In the genomic region with DNA sequence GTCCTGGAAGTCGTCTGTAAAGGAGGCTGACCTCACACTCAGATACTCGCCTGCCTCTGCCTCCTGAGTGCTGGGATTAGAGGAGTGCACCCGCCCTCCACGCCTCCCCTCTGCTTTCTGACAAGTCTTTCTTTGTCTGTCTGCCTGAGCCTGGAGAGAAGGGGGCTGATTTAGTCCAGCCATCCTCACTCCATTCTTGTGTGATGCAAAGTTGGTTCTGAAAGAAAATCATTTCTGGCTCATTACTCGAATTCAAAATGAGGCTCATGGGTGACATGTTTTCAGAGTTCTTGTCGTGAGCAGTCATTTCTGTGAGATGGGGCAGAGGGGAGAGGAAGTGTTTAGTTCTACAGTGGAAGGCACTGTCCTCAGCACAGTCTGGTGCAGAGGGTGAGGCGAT, we compare ENCODE assay signal across 13 mouse cellular contexts. TPM values are rescaled to one million over a fixed set of nuclear protein-coding genes. Genes with fewer than 3 reads are reported as not detected.
A peak's percentile ranks its signal among the peaks of the same experiment; 100 is the strongest.
DNase-seq lines count a peak whose midpoint lies in the region; ATAC-seq lines count a peak whose summit lies in the region.
"Had no signal": no experiment of that assay in that cellular context is flagged by ENCODE, and none has a peak within 500 bp of the region (broad histone marks: within the 10 kb centered on the region; RNA-seq: fewer than 3 reads in every experiment).

No protein-coding gene starts in this region.

- H3K9ac ChIP-seq in forebrain, embryonic 11.5 days (ENCODE audit: low read length), result no peak overlapping the region
- H3K9ac ChIP-seq in forebrain, embryonic 15.5 days (replicated peaks), result no peak overlapping the region
- no peak overlapping the region for H3K9ac ChIP-seq in midbrain, embryonic 14.5 days (replicated peaks; ENCODE audit: low read length)
- H3K9ac ChIP-seq in midbrain, embryonic 15.5 days, result no peak overlapping the region
- H3K9ac ChIP-seq: embryonic facial prominence, embryonic 12.5 days had no signal

- H3K27ac ChIP-seq in forebrain, embryonic 11.5 days (ENCODE audit: low read depth, low read length), result no peak overlapping the region
- no peak overlapping the region for H3K27ac ChIP-seq in forebrain, embryonic 15.5 days (replicated peaks)
- no peak overlapping the region for H3K27ac ChIP-seq in midbrain, embryonic 14.5 days (replicated peaks; ENCODE audit: low read depth, low read length)
- H3K27ac ChIP-seq in midbrain, embryonic 15.5 days, result no peak overlapping the region
- H3K27ac ChIP-seq: embryonic facial prominence, embryonic 12.5 days had no signal

- peaks cover 6% of the 10 kb centered on the region; the same call in 1 of the 2 replicates for H3K4me1 ChIP-seq in forebrain, embryonic 11.5 days (replicated peaks; ENCODE audit: control insufficient read depth, insufficient read depth, low read length)
- H3K4me1 ChIP-seq in forebrain, embryonic 15.5 days, result peaks cover 25% of the 10 kb centered on the region
- H3K4me1 ChIP-seq in midbrain, embryonic 14.5 days (ENCODE audit: control insufficient read depth, insufficient read depth, low read length), result peaks cover 14% of the 10 kb centered on the region; the same call in 1 of the 2 replicates
- H3K4me1 ChIP-seq in midbrain, embryonic 15.5 days, result peaks cover 15% of the 10 kb centered on the region

- ATAC-seq in forebrain, embryonic 11.5 days (replicated peaks; ENCODE audit: low FRiP score), result peak; percentile 74
- no peak for ATAC-seq in forebrain, embryonic 15.5 days (replicated peaks)
- ATAC-seq in midbrain, embryonic 14.5 days (ENCODE audit: low FRiP score, low TSS enrichment), result no peak
- no peak for ATAC-seq in midbrain, embryonic 15.5 days (replicated peaks)
- ATAC-seq: Patski had no signal

- H3K36me3 ChIP-seq in forebrain, embryonic 11.5 days (ENCODE audit: control insufficient read depth, insufficient read depth, low read length), result no peaks in the 10 kb centered on the region
- no peaks in the 10 kb centered on the region for H3K36me3 ChIP-seq in forebrain, embryonic 15.5 days
- H3K36me3 ChIP-seq in midbrain, embryonic 14.5 days (ENCODE audit: control insufficient read depth, insufficient read depth, low read length), result no peaks in the 10 kb centered on the region
- H3K36me3 ChIP-seq in midbrain, embryonic 15.5 days (replicated peaks), result no peaks in the 10 kb centered on the region
- H3K36me3 ChIP-seq: embryonic facial prominence, embryonic 12.5 days had no signal

- 24% methylated on average over 7 of the region's 7 CpGs for whole genome bisulfite sequencing in forebrain, embryonic 11.5 days
- 7% methylated on average over 7 of the region's 7 CpGs for WGBS in forebrain, embryonic 15.5 days
- 23% methylated on average over 7 of the region's 7 CpGs for WGBS in midbrain, embryonic 14.5 days
- WGBS in midbrain, embryonic 15.5 days, result 20% methylated on average over 7 of the region's 7 CpGs

- H3K27me3 ChIP-seq in forebrain, embryonic 11.5 days (ENCODE audit: control insufficient read depth, insufficient read depth, low read length), result peaks cover 8% of the 10 kb centered on the region; the same call in 1 of the 2 replicates
- H3K27me3 ChIP-seq in forebrain, embryonic 15.5 days, result no peaks in the 10 kb centered on the region
- peaks cover 11% of the 10 kb centered on the region; the same call in 1 of the 2 replicates for H3K27me3 ChIP-seq in midbrain, embryonic 14.5 days (ENCODE audit: control insufficient read depth, insufficient read depth, low read length)
- peaks cover 9% of the 10 kb centered on the region; the same call in 1 of the 2 replicates for H3K27me3 ChIP-seq in midbrain, embryonic 15.5 days (replicated peaks)
- H3K27me3 ChIP-seq: embryonic facial prominence, embryonic 12.5 days; Patski had no signal

- peak; percentile 82 for DNase-seq in forebrain, embryonic 11.5 days (ENCODE audit: low spot score)
- DNase-seq in midbrain, embryonic 14.5 days, result peak; percentile 20
- DNase-seq in embryo, embryonic 11 days, result peak; percentile 61
- peak; percentile 72 for DNase-seq in retina, embryonic 14.5 days (ENCODE audit: low spot score)
- DNase-seq in lung, adult 18-20 months, result no peak
- DNase-seq in gastrocnemius, adult 8-10 months (ENCODE audit: low spot score in 2 of 2), result no peak
- DNase-seq: heart, adult 18-20 months; kidney, adult 8-10 months; lung, adult 2 months had no signal

- H3K4me3 ChIP-seq in forebrain, embryonic 11.5 days (ENCODE audit: low read depth, low read length), result no peak overlapping the region
- H3K4me3 ChIP-seq in forebrain, embryonic 15.5 days, result no peak overlapping the region
- H3K4me3 ChIP-seq in midbrain, embryonic 14.5 days (replicated peaks; ENCODE audit: low read depth, low read length), result no peak overlapping the region
- no peak overlapping the region for H3K4me3 ChIP-seq in midbrain, embryonic 15.5 days
- H3K4me3 ChIP-seq: embryonic facial prominence, embryonic 12.5 days had no signal

- H3K9me3 ChIP-seq in forebrain, embryonic 11.5 days (ENCODE audit: control insufficient read depth, low read length), result no peaks in the 10 kb centered on the region
- H3K9me3 ChIP-seq in forebrain, embryonic 15.5 days, result no peaks in the 10 kb centered on the region
- H3K9me3 ChIP-seq in midbrain, embryonic 14.5 days (ENCODE audit: control insufficient read depth, low read length), result no peaks in the 10 kb centered on the region
- H3K9me3 ChIP-seq in midbrain, embryonic 15.5 days, result no peaks in the 10 kb centered on the region
- H3K9me3 ChIP-seq: embryonic facial prominence, embryonic 12.5 days had no signal

- no peak overlapping the region for H3K4me2 ChIP-seq in forebrain, embryonic 11.5 days (ENCODE audit: low read depth, low read length, severe bottlenecking)
- H3K4me2 ChIP-seq in forebrain, embryonic 15.5 days (replicated peaks), result no peak overlapping the region
- H3K4me2 ChIP-seq in midbrain, embryonic 14.5 days (ENCODE audit: low read length), result no peak overlapping the region
- H3K4me2 ChIP-seq in midbrain, embryonic 15.5 days, result no peak overlapping the region
- H3K4me2 ChIP-seq: embryonic facial prominence, embryonic 12.5 days had no signal

RNA-seq across cellular contexts. Expression of gene Stk10, which starts 3.8 kb away (rescaled TPM):
- 1.4 and 1.8 TPM in 2 replicates for polyA plus RNA-seq in forebrain, embryonic 11.5 days (2014; fragmentation: Nextera tagmentation; extraction: Ambion mirVana)
- 1.4 and 2.1 TPM in 2 replicates for polyA plus RNA-seq in forebrain, embryonic 15.5 days (2015; fragmentation: Nextera tagmentation; extraction: Ambion mirVana)
- polyA plus RNA-seq in midbrain, embryonic 14.5 days (2014; fragmentation: Nextera tagmentation; extraction: Ambion mirVana), result 1.4 and 1.6 TPM in 2 replicates
- polyA plus RNA-seq in midbrain, embryonic 15.5 days (2015; fragmentation: Nextera tagmentation; extraction: Ambion mirVana), result 2.0 and 2.3 TPM in 2 replicates
- total RNA-seq in gastrocnemius, adult 8-10 months (2022), result 1 to 10 TPM; 1.2 to 2.4 (median 1.9) TPM

RNA-seq across cellular contexts. Expression of gene Efcab9, which starts 5.1 kb away (rescaled TPM):
- polyA plus RNA-seq in forebrain, embryonic 11.5 days (2014; fragmentation: Nextera tagmentation; extraction: Ambion mirVana), result 0.29 TPM in 1 of 2 replicates, not detected in the other
- polyA plus RNA-seq in forebrain, embryonic 15.5 days (2015; fragmentation: Nextera tagmentation; extraction: Ambion mirVana), result 0.55 TPM in 1 of 2 replicates, not detected in the other
- 0.47 TPM in 1 of 2 replicates, not detected in the other for polyA plus RNA-seq in midbrain, embryonic 14.5 days (2014; fragmentation: Nextera tagmentation; extraction: Ambion mirVana)
- polyA plus RNA-seq in midbrain, embryonic 15.5 days (2015; fragmentation: Nextera tagmentation; extraction: Ambion mirVana), result 0.46 TPM in 1 of 2 replicates, not detected in the other
- total RNA-seq in gastrocnemius, adult 8-10 months (2022), result 1 to 10 TPM in 3 of 4 experiments, under 1 TPM in 1; 0.74 to 1.7 (median 1.3) TPM
- polyA plus RNA-seq: lung, adult 2 months had no signal

Comparison
In these comparisons a context has a peak if more than half of its experiments do, and no peak if none do; other contexts are left out.
1. DNase-seq: peak in forebrain, embryonic 11.5 days (single experiment), midbrain, embryonic 14.5 days (single experiment), embryo, embryonic 11 days (single experiment) and retina, embryonic 14.5 days (single experiment); none in lung, adult 18-20 months (0 of 2) and gastrocnemius, adult 8-10 months (0 of 2).